Mouse (Mus musculus) kidney, adult 11 months (tissue): ENCODE data around the gene Pml.
"Not testable (repeated sequence)": the region's sequence is repeated elsewhere in the genome, so short reads cannot be mapped to it uniquely, and the experiment has no call there.

Source experiments
- DNase-seq: peaks from one replicate; pipeline ENCODE4 v3.0.0; 2022

Gene Pml

DNA sequence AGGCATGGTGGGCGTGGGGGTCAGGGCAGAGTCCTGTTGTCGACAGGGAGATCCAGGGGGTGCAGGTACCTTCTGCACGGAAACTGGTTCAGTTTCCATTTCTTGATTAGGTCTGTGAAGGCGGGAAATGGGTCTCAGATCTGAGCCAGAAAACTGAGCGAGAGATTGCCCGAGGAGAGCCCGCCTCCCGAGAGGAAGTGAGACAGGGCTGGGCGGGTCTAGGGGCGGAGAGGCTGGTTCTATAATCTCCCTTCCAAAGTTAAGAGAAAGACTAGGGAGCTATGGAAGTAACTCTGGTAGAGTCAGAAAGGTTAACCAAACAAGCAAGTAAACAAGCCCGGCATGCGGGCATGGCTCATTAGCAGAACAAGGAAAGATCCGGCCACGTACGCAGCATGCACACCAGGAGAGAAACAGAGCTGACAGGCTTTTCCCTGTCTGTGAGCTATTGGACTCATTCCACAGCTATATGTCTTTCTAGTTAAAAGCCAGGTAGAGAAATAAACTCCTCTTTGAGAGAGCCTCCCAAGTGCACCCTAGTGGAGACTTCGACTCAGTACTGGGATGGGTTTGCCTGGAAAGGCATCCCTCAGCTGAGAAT, at the start of gene Pml:
Gene Pml, minus strand, starts transcription at position 195 of the 601 bp plus-strand sequence.
- DNase-seq: peak; percentile 83

- no peak for DNase-seq
Measured at GRCm38 (mm10) chr9:58297961-58298477, 48.4 kb upstream of the Pml start.

DNA sequence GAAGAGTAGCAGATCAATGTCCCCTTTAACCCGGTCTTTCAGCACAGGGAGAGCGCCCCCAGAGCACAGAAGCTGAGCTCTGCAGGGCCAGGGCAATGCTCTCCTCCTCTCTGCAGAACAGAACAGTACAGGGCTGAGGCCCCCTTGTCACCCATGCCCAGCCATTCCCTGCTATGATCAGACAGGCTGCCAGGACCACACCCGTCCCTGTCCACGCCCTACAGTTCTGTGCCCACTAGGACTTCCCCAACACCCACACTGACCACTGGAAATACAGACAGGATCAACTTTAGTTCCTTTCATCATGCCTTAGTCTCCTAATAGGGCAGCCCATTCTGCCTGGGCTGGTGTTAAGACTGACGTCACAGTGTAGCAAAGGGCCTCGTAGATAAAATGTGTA, 47.5 kb upstream of the Pml start:
- DNase-seq: no peak

DNA sequence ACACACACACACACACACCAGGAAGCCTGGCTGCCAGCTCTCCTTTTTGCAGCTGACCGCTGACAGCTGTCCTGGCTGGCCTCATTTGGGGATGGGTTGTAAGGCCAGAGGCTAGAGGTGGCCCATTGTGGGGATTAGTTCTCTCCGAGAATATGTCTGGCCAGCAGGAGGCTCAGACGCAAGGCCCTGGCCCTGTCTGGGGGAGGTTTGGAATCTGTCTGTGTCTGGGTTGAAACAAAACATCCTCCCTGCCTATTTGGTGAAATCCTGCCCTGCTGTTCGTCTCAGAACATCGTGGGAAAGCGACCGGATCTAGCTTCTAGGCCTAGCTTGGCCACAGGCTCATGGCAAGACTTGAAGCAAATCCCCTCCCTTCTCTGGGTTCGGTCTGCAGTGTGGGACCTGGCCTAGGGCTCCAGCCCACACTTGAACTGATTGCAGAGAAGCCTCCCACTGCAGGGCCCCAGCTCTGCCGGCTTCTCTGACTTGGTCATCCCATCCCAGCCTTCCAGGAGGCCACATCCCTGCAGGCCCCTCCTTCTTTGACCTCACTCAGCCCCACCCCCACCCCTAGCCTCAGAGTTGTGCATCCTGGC, 46.3 kb upstream of the Pml start:
- peak; percentile 43 for DNase-seq

DNA sequence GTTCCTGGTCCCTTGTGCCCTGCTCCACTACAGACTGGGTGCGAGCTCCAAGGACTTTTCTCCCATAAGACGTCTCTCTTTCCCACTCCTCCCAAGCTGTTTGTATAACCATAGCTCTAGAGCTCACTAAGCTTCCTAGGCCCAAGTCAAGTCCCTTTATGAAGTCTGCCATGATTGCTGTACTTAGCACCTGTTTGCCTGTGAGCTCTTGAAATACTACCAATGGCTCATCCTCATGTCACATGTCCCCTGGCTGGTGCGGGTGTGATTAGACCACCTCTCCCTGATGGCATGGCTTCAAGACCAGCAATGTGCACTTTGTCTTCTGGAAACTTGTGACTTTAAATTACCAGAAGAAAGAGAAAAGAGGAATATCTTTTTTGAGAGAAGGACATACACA, 45.8 kb upstream of the Pml start:
- no peak for DNase-seq

GRCm38 (mm10) chr9:58294527-58294926, 44.9 kb upstream of the Pml start:
- DNase-seq: no peak

DNA sequence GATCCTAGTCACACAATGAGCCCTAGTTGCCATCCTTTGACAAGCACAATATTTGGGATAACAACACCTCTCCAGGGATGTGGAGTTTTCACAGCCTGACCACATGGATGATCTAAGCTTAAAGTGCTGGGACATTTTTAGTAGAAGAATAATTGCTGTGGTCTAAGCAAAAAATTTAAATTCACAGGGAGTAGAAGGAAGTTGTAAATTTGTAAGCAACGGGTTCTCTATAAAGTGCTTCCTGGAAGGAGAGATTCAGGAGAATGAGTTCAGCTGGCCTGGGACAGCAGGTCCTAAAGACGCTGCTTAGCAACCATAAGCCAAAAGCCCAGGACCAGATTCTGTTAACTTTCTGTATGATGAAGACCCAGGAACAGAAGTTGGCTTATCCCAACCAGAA, 40.3 kb upstream of the Pml start:
- no peak for DNase-seq

GRCm38 (mm10) chr9:58289090-58289489, 39.5 kb upstream of the Pml start:
- peak; percentile 50 for DNase-seq

- no peak for DNase-seq
Measured at GRCm38 (mm10) chr9:58283431-58283830, 33.8 kb upstream of the Pml start.

- DNase-seq: no peak
Measured at GRCm38 (mm10) chr9:58281597-58281996, 32.0 kb upstream of the Pml start.

GRCm38 (mm10) chr9:58280259-58281109, 30.9 kb upstream of the Pml start:
- DNase-seq: peak; percentile 76

- no peak for DNase-seq
Measured at GRCm38 (mm10) chr9:58279780-58280179, 30.2 kb upstream of the Pml start.

GRCm38 (mm10) chr9:58278821-58279723, 29.5 kb upstream of the Pml start:
- DNase-seq: no peak

DNA sequence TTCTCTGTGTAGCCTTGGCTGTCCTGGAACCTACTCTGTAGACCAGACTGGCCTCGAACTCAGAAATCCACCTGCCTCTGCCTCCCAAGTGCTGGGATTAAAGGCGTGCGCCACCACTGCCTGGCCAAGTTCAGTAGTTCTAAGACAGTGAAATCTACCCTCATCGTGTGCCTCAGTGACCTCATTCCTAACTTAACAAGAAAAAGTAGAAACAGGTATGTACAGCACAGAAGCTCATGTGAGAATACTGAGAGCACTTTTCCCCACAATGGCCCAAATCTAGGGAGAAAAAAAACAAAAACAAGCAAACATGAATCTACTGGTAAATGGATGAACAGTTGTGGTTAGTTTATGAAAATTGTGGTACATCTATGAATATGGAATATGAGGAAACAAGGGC, 28.7 kb upstream of the Pml start:
- DNase-seq: no peak

- peak; percentile 64 for DNase-seq
Measured at GRCm38 (mm10) chr9:58276346-58276745, 26.8 kb upstream of the Pml start.

DNA sequence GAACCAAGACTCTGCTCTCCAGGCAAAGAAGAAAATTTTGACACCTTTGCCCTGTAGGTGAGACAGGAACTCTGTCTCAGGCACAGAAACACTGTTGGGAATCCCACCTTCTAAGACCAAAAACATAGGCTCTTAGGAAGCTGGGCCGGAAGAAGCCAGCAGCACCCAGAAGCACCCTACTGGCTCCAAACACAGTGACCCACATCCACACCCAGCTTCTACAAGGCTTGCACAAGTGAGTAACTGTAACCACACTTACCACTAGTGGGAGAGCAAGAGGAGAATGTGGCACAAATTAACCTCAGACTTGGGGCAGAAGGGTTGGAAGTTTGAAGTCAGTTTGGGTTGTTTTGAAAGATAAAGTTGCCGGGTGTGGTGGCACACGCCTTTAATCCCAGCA, 26.2 kb upstream of the Pml start:
- DNase-seq: no peak

- peak; percentile 75 for DNase-seq
Measured at GRCm38 (mm10) chr9:58275115-58275774, 25.7 kb upstream of the Pml start.

- DNase-seq: no peak
Measured at GRCm38 (mm10) chr9:58274626-58275025, 25.0 kb upstream of the Pml start.

DNA sequence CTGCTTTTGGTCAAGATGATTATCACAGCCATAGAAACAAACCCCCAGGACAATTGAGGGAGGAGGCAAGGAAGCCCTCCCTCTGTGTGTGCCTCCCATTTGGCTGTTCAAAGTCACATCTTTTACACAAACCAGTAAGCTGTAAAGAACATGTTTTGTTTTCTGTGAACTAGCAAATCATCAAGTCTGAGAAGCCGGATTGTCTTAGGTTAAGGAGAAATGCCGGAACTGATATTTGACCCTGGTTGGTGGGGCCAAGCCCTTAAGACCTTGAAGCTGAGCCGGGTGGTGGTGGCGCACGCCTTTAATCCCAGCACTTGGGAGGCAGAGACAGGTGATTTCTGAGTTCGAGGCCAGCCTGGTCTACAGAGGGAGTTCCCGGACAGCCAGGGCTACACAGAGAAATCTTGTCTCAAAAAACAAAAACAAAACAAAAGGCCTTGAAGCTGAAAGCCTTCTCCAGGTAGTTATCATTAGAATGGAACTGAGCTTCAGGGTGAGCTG, 24.6 kb upstream of the Pml start:
- DNase-seq: no peak

- peak; percentile 71 for DNase-seq
Measured at GRCm38 (mm10) chr9:58272855-58273254, 23.3 kb upstream of the Pml start.

- DNase-seq: no peak
Measured at GRCm38 (mm10) chr9:58272068-58272541, 22.5 kb upstream of the Pml start.

DNA sequence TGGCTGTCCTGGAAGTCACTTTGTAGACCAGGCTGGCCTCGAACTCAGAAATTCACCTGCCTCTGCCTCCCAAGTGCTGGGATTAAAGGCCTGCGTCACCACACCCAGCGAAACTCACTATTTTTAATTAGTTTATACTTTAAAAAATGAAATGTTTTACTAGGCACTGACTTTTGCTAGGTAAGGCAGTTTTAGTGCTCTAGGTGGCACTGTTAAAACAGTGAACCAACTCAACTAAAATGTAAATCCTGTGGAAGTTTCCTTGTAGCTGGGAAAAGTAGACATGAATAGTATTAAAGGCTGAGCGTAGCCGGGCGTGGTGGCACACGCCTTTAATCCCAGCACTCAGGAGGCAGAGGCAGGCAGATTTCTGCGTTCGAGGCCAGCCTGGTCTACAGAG, 22.0 kb upstream of the Pml start:
- DNase-seq: not testable (repeated sequence)
